Mouse (Mus musculus) T-helper 2 cell (primary cell): ENCODE data around the gene Brk1.

Source experiments
- in situ Hi-C: fragments of 300-600 bp; cut with MboI, MseI; formaldehyde crosslinking; loops from one replicate; pipeline ENCODE4 v1.15.1; 2025; ENCODE audit warnings: high pct_unique_total_duplicates

Brk1 gene

GRCm38 (mm10) chr6:113659648-113660491 is 55.3 kb downstream of the Brk1 start:
- in situ Hi-C loops: no loop called here

GRCm38 (mm10) chr6:113660492-113661352 is 56.1 kb downstream of the Brk1 start:
- in situ Hi-C loops: no loop called here

GRCm38 (mm10) chr6:113661353-113662241 is 57.0 kb downstream of the Brk1 start:
- in situ Hi-C loops: no loop called here

- in situ Hi-C loops: no loop called here
Measured at GRCm38 (mm10) chr6:113662964-113663700, 58.6 kb downstream of the Brk1 start.

GRCm38 (mm10) chr6:113664305-113664704 is 59.7 kb downstream of the Brk1 start:
- in situ Hi-C loops: no loop called here
